Mouse (Mus musculus): Measurements from ENCODE around the gene Otos.

Otos gene

GRCm38 (mm10) chr1:92614516-92614915 lies 34.1 kb downstream of the Otos start:
- no peak for ATAC-seq (ENCODE audit: insufficient number of reproducible peaks, low FRiP score, low TSS enrichment)

GRCm38 (mm10) chr1:92613175-92613574 lies 35.5 kb downstream of the Otos start:
- no peak for ATAC-seq (ENCODE audit: insufficient number of reproducible peaks, low FRiP score, low TSS enrichment)

GRCm38 (mm10) chr1:92611008-92611407 lies 37.6 kb downstream of the Otos start:
- ATAC-seq (ENCODE audit: insufficient number of reproducible peaks, low FRiP score, low TSS enrichment) = no peak

GRCm38 (mm10) chr1:92607711-92608110 lies 40.9 kb downstream of the Otos start:
- no peak for ATAC-seq (ENCODE audit: insufficient number of reproducible peaks, low FRiP score, low TSS enrichment)

GRCm38 (mm10) chr1:92605482-92605881 lies 43.2 kb downstream of the Otos start, which contains the start of gene Olfr1410:
Gene Olfr1410, plus strand, starts transcription at chr1:92605782.
- ATAC-seq (ENCODE audit: insufficient number of reproducible peaks, low FRiP score, low TSS enrichment) = no peak

- ATAC-seq (ENCODE audit: insufficient number of reproducible peaks, low FRiP score, low TSS enrichment) = no peak
These were observed 52.6 kb downstream of the Otos start for GRCm38 (mm10) chr1:92596019-92596418.

All from cerebellum, adult (tissue).